13 mouse cellular contexts compared by ENCODE assay signal in the genomic region with DNA sequence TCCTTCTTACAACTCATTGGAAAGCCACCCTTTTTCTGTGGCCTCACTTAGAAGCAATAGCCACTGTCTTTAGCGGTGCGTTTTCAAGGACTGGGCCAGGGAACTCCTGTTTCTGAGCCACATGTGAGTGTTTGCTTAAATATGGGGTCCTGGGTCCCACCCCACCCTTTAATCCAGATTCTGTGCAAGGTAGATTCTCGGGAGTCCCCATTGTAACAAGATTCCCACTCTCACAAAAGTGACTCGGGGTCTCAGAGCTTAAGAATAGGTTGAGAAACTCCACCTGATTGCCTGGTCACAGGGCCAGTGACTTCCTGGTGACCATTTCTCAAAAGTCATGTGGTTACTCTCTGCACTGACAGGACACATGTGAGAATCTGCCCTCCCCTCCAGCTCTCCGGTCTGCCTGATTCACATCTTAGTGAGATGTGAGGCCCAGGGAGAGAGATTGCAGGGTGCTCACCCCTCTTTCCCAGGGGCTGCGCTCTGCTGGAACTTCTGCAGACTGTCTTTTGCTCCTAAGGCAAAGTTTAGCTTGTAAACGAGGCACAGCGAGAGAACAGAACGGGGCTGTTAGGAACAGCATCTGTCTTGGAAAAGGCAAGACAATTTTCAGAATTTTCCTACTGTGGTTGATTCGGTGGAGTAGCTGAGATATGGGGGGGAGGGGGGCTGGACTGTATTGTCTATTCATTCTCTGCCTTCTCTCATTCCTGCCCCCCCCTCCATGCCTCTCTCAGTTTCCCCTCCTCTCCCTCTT.
A peak's percentile ranks its signal among the peaks of the same experiment; 100 is the strongest.
DNase-seq lines count a peak whose midpoint lies in the region; ATAC-seq and TF ChIP-seq lines count a peak whose summit lies in the region.
"Had no signal": no experiment of that assay in that cellular context is flagged by ENCODE, and none has a peak within 500 bp of the region (broad histone marks: within the 10 kb centered on the region; RNA-seq: fewer than 3 reads in every experiment).

No protein-coding gene starts in this region.

- DNase-seq in midbrain, embryonic 10.5 days (ENCODE audit: low spot score) = peak; percentile 42
- DNase-seq in midbrain, postnatal 0 days (ENCODE audit: low spot score) = no peak
- no peak for DNase-seq in forebrain, embryonic 10.5 days (ENCODE audit: extremely low spot score, low spot score)
- DNase-seq in kidney, postnatal 25 days = no peak
- no peak for DNase-seq in lung, postnatal 0 days (ENCODE audit: low spot score)
- DNase-seq: gastrocnemius, adult 2 months; kidney, postnatal 10 days had no signal

- peak overlapping the region; percentile 36 for H3K4me3 ChIP-seq in midbrain, embryonic 10.5 days
- no peak overlapping the region for H3K4me3 ChIP-seq in midbrain, postnatal 0 days (ENCODE audit: low read depth, low read length)
- H3K4me3 ChIP-seq in forebrain, embryonic 10.5 days = peak overlapping the region; percentile 27; the same call in 1 of the 2 replicates
- no peak overlapping the region for H3K4me3 ChIP-seq in hindbrain, embryonic 16.5 days (ENCODE audit: low read length)
- H3K4me3 ChIP-seq in neural tube, embryonic 13.5 days = no peak overlapping the region
- H3K4me3 ChIP-seq in lung, postnatal 0 days (ENCODE audit: low read depth, low read length) = no peak overlapping the region
- H3K4me3 ChIP-seq: embryonic facial prominence, embryonic 15.5 days; gastrocnemius, adult 2 months; lung, embryonic 15.5 days had no signal

- peaks cover 5% of the 10 kb centered on the region; the same call in 1 of the 2 replicates for H3K9me3 ChIP-seq in midbrain, embryonic 10.5 days (replicated peaks)
- no peaks in the 10 kb centered on the region for H3K9me3 ChIP-seq in midbrain, postnatal 0 days (ENCODE audit: low read length)
- no peaks in the 10 kb centered on the region for H3K9me3 ChIP-seq in forebrain, embryonic 10.5 days
- H3K9me3 ChIP-seq in hindbrain, embryonic 16.5 days (ENCODE audit: control insufficient read depth, low read length) = no peaks in the 10 kb centered on the region
- no peaks in the 10 kb centered on the region for H3K9me3 ChIP-seq in neural tube, embryonic 13.5 days
- no peaks in the 10 kb centered on the region for H3K9me3 ChIP-seq in lung, postnatal 0 days (ENCODE audit: low read length)
- H3K9me3 ChIP-seq: embryonic facial prominence, embryonic 15.5 days; lung, embryonic 15.5 days had no signal

- H3K9ac ChIP-seq in midbrain, postnatal 0 days (replicated peaks; ENCODE audit: low read length, poor library complexity, severe bottlenecking) = no peak overlapping the region
- no peak overlapping the region for H3K9ac ChIP-seq in hindbrain, embryonic 16.5 days (ENCODE audit: low read depth, low read length)
- H3K9ac ChIP-seq in neural tube, embryonic 13.5 days = peak overlapping the region; percentile 22
- no peak overlapping the region for H3K9ac ChIP-seq in lung, postnatal 0 days (replicated peaks; ENCODE audit: low read depth)
- H3K9ac ChIP-seq: embryonic facial prominence, embryonic 15.5 days; lung, embryonic 15.5 days had no signal

- no peaks in the 10 kb centered on the region for H3K36me3 ChIP-seq in midbrain, embryonic 10.5 days
- H3K36me3 ChIP-seq in midbrain, postnatal 0 days (ENCODE audit: insufficient read depth, low read length) = no peaks in the 10 kb centered on the region
- H3K36me3 ChIP-seq in forebrain, embryonic 10.5 days (replicated peaks) = no peaks in the 10 kb centered on the region
- H3K36me3 ChIP-seq in hindbrain, embryonic 16.5 days (ENCODE audit: control insufficient read depth, insufficient read depth, low read length) = no peaks in the 10 kb centered on the region
- no peaks in the 10 kb centered on the region for H3K36me3 ChIP-seq in neural tube, embryonic 13.5 days
- no peaks in the 10 kb centered on the region for H3K36me3 ChIP-seq in lung, postnatal 0 days (ENCODE audit: insufficient read depth, low read length)
- H3K36me3 ChIP-seq: embryonic facial prominence, embryonic 15.5 days; lung, embryonic 15.5 days had no signal

- no peak for TF ChIP-seq EP300 in lung, postnatal 0 days (IDR thresholded peaks at IDR 0.05)

- peak overlapping the region; percentile 93 for H3K27ac ChIP-seq in midbrain, embryonic 10.5 days (replicated peaks)
- H3K27ac ChIP-seq in midbrain, postnatal 0 days (ENCODE audit: low read depth, low read length) = no peak overlapping the region; the same call in 1 of the 2 replicates
- peak overlapping the region; percentile 86 for H3K27ac ChIP-seq in forebrain, embryonic 10.5 days
- peak overlapping the region; percentile 33; the same call in 1 of the 2 replicates for H3K27ac ChIP-seq in hindbrain, embryonic 16.5 days (ENCODE audit: low read depth, low read length)
- H3K27ac ChIP-seq in neural tube, embryonic 13.5 days (replicated peaks) = peak overlapping the region; percentile 68
- no peak overlapping the region for H3K27ac ChIP-seq in lung, postnatal 0 days (ENCODE audit: low read length)
- H3K27ac ChIP-seq: embryonic facial prominence, embryonic 15.5 days; gastrocnemius, adult 2 months; lung, embryonic 15.5 days had no signal

- no peaks in the 10 kb centered on the region for H3K27me3 ChIP-seq in midbrain, embryonic 10.5 days (ENCODE audit: low read depth, poor library complexity, severe bottlenecking)
- H3K27me3 ChIP-seq in midbrain, postnatal 0 days (ENCODE audit: insufficient read depth, low read length) = no peaks in the 10 kb centered on the region
- H3K27me3 ChIP-seq in forebrain, embryonic 10.5 days (ENCODE audit: poor library complexity, severe bottlenecking) = peaks cover 14% of the 10 kb centered on the region; the same call in 1 of the 2 replicates
- no peaks in the 10 kb centered on the region for H3K27me3 ChIP-seq in hindbrain, embryonic 16.5 days (replicated peaks; ENCODE audit: control insufficient read depth, insufficient read depth, low read length)
- H3K27me3 ChIP-seq in neural tube, embryonic 13.5 days = no peaks in the 10 kb centered on the region
- no peaks in the 10 kb centered on the region for H3K27me3 ChIP-seq in lung, postnatal 0 days (replicated peaks; ENCODE audit: insufficient read depth, low read length)
- H3K27me3 ChIP-seq: embryonic facial prominence, embryonic 15.5 days; lung, embryonic 15.5 days had no signal

- no peak for ATAC-seq in midbrain, postnatal 0 days (ENCODE audit: low FRiP score)
- ATAC-seq in hindbrain, embryonic 16.5 days = peak; percentile 31; the same call in 1 of the 2 replicates
- ATAC-seq in neural tube, embryonic 13.5 days (ENCODE audit: low read depth) = peak; percentile 18; the same call in 1 of the 2 replicates
- no peak for ATAC-seq in CD4-positive, CD25-positive, alpha-beta regulatory T cell, adult 4 months
- ATAC-seq in lung, postnatal 0 days = no peak
- ATAC-seq: activated CD4-positive, CD25-positive, alpha-beta regulatory T cell, adult 4 months had no signal

- no peak overlapping the region for H3K4me2 ChIP-seq in midbrain, postnatal 0 days (ENCODE audit: low read depth, low read length, poor library complexity, severe bottlenecking)
- H3K4me2 ChIP-seq in hindbrain, embryonic 16.5 days (ENCODE audit: low read length) = no peak overlapping the region
- peak overlapping the region; percentile 3 for H3K4me2 ChIP-seq in neural tube, embryonic 13.5 days
- H3K4me2 ChIP-seq in lung, postnatal 0 days (replicated peaks; ENCODE audit: low read depth, low read length) = no peak overlapping the region
- H3K4me2 ChIP-seq: embryonic facial prominence, embryonic 15.5 days; lung, embryonic 15.5 days had no signal

- TF ChIP-seq CTCF in midbrain, postnatal 0 days (IDR thresholded peaks at IDR 0.05) = no peak
- no peak for TF ChIP-seq CTCF in lung, postnatal 0 days (IDR thresholded peaks at IDR 0.05)

- peaks cover 45% of the 10 kb centered on the region for H3K4me1 ChIP-seq in midbrain, embryonic 10.5 days
- H3K4me1 ChIP-seq in midbrain, postnatal 0 days (ENCODE audit: insufficient read depth, low read length) = no peaks in the 10 kb centered on the region
- H3K4me1 ChIP-seq in forebrain, embryonic 10.5 days = peaks cover 48% of the 10 kb centered on the region
- H3K4me1 ChIP-seq in hindbrain, embryonic 16.5 days (ENCODE audit: control insufficient read depth, insufficient read depth, low read depth, low read length) = peaks cover 17% of the 10 kb centered on the region
- H3K4me1 ChIP-seq in neural tube, embryonic 13.5 days (replicated peaks) = peaks cover 37% of the 10 kb centered on the region
- H3K4me1 ChIP-seq in lung, postnatal 0 days (ENCODE audit: insufficient read depth, low read depth, low read length) = no peaks in the 10 kb centered on the region; the same call in 1 of the 2 replicates

- WGBS in midbrain, embryonic 10.5 days = 11% methylated on average over 10 of the region's 10 CpGs
- WGBS in midbrain, postnatal 0 days = 16% methylated on average over 10 of the region's 10 CpGs
- 12% methylated on average over 10 of the region's 10 CpGs for WGBS in forebrain, embryonic 10.5 days
- WGBS in hindbrain, embryonic 16.5 days = 9% methylated on average over 10 of the region's 10 CpGs
- whole genome bisulfite sequencing in neural tube, embryonic 13.5 days = 9% methylated on average over 10 of the region's 10 CpGs
- 26% methylated on average over 10 of the region's 10 CpGs for WGBS in lung, postnatal 0 days

Comparison
In these comparisons a context has a peak if more than half of its experiments do, and no peak if none do; other contexts are left out.
1. H3K27ac ChIP-seq: peak in midbrain, embryonic 10.5 days (single experiment), forebrain, embryonic 10.5 days (single experiment), hindbrain, embryonic 16.5 days (single experiment) and neural tube, embryonic 13.5 days (single experiment); none in midbrain, postnatal 0 days (single experiment) and lung, postnatal 0 days (single experiment).
2. H3K4me3 ChIP-seq: peak in midbrain, embryonic 10.5 days (single experiment) and forebrain, embryonic 10.5 days (single experiment); none in midbrain, postnatal 0 days (single experiment), hindbrain, embryonic 16.5 days (single experiment), neural tube, embryonic 13.5 days (single experiment) and lung, postnatal 0 days (single experiment).
3. ATAC-seq: peak in hindbrain, embryonic 16.5 days (single experiment) and neural tube, embryonic 13.5 days (single experiment); none in midbrain, postnatal 0 days (single experiment), CD4-positive, CD25-positive, alpha-beta regulatory T cell, adult 4 months (single experiment) and lung, postnatal 0 days (single experiment).